Mouse (Mus musculus) lung, postnatal 0 days (tissue): ENCODE data around the gene Pask.

ENCODE experiments used
- CTCF ChIP-seq: IDR thresholded peaks from 2 replicates; pipeline ENCODE4 v1.5.1; 2016; ENCODE audit warnings: antibody characterized with exemption, mild to moderate bottlenecking
- EP300 ChIP-seq: IDR thresholded peaks from 2 replicates; pipeline ENCODE4 v1.6.1; 2016; ENCODE audit warnings: antibody characterized with exemption, mild to moderate bottlenecking, control low read depth

- TF ChIP-seq CTCF (no peak), EP300 (no peak)
These were observed 72.6 kb downstream of the Pask start for GRCm38 (mm10) chr1:93270516-93271240.
